Mouse (Mus musculus): ENCODE data around the gene Clrn2. TPM values are rescaled to one million over a fixed set of nuclear protein-coding genes. Genes with fewer than 3 reads are reported as not detected.
A peak's percentile ranks its signal among the peaks of the same experiment; 100 is the strongest.

Gene Clrn2
- polyA plus RNA-seq, 1 experiment: not detected

GRCm38 (mm10) chr5:45476288-45476687 lies 22.7 kb downstream of the Clrn2 start:
- H3K36me3 ChIP-seq (ENCODE audit: control insufficient read depth, insufficient read depth, low read length): no peaks in the 10 kb centered on the region
- peak; percentile 44 for DNase-seq
- TF ChIP-seq POLR2A (IDR thresholded peaks at IDR 0.05; ENCODE audit: low read depth, low read length) (no peak), CTCF (conservative IDR thresholded peaks at IDR 0.05; ENCODE audit: insufficient read depth, insufficient read length, low read depth, low read length) (no peak)
- 17% methylated on average over 6 of the region's 6 CpGs for WGBS
- peaks cover 6% of the 10 kb centered on the region; the same call in 1 of the 2 replicates for H3K4me1 ChIP-seq (ENCODE audit: control insufficient read depth, insufficient read depth, low read length)
- H3K27me3 ChIP-seq (replicated peaks; ENCODE audit: control insufficient read depth, insufficient read depth, low read length): no peaks in the 10 kb centered on the region
- no peak overlapping the region for H3K27ac ChIP-seq (ENCODE audit: insufficient read depth, low read depth, low read length)
- no peak overlapping the region for H3K4me3 ChIP-seq (ENCODE audit: insufficient read depth, low read depth, low read length)

GRCm38 (mm10) chr5:45477601-45478000 lies 24.1 kb downstream of the Clrn2 start:
- H3K4me1 ChIP-seq (ENCODE audit: control insufficient read depth, insufficient read depth, low read length): peaks cover 9% of the 10 kb centered on the region; the same call in 1 of the 2 replicates
- H3K4me3 ChIP-seq (ENCODE audit: insufficient read depth, low read depth, low read length): no peak overlapping the region
- H3K27ac ChIP-seq (ENCODE audit: insufficient read depth, low read depth, low read length): no peak overlapping the region
- peak; percentile 31 for DNase-seq
- WGBS: 78% methylated on average over 7 of the region's 7 CpGs
- no peak for TF ChIP-seq POLR2A (IDR thresholded peaks at IDR 0.05; ENCODE audit: low read depth, low read length)
- no peak for TF ChIP-seq CTCF (conservative IDR thresholded peaks at IDR 0.05; ENCODE audit: insufficient read depth, insufficient read length, low read depth, low read length)
- no peaks in the 10 kb centered on the region for H3K27me3 ChIP-seq (replicated peaks; ENCODE audit: control insufficient read depth, insufficient read depth, low read length)
- no peaks in the 10 kb centered on the region for H3K36me3 ChIP-seq (ENCODE audit: control insufficient read depth, insufficient read depth, low read length)

DNA sequence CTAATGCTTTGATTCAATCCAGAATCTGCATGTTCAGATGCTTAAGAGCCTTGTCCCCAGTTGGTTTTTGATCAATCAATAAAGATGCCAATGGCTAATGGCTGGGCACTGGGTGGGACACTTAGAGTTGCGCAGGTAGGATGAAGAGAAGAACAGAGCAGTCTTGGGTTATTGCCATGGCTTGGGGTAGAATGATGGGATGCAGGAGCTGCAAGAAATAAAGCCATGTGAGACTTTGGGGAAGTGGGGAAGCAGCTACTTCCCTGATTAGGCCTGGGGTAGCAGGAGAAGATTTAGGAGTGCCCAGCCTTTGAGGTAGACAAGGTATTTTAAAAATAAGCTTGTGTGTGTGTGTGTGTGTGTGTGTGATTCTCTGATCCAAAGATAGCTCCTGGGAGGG lies 26.5 kb downstream of the Clrn2 start:
- Histone ChIP-seq H3K27ac (ENCODE audit: insufficient read depth, low read depth, low read length) (no peak overlapping the region), H3K4me1 (ENCODE audit: control insufficient read depth, insufficient read depth, low read length) (peaks cover 9% of the 10 kb centered on the region; the same call in 1 of the 2 replicates), H3K4me3 (ENCODE audit: insufficient read depth, low read depth, low read length) (no peak overlapping the region), H3K27me3 (replicated peaks; ENCODE audit: control insufficient read depth, insufficient read depth, low read length) (no peaks in the 10 kb centered on the region), H3K36me3 (ENCODE audit: control insufficient read depth, insufficient read depth, low read length) (no peaks in the 10 kb centered on the region)
- TF ChIP-seq POLR2A (IDR thresholded peaks at IDR 0.05; ENCODE audit: low read depth, low read length): no peak
- WGBS: 98% methylated on average over 1 of the region's 1 CpGs
- DNase-seq: no peak

GRCm38 (mm10) chr5:45481125-45481524 lies 27.6 kb downstream of the Clrn2 start:
- no peak overlapping the region for H3K27ac ChIP-seq (ENCODE audit: insufficient read depth, low read depth, low read length)
- H3K27me3 ChIP-seq (replicated peaks; ENCODE audit: control insufficient read depth, insufficient read depth, low read length): no peaks in the 10 kb centered on the region
- no peak overlapping the region for H3K4me3 ChIP-seq (ENCODE audit: insufficient read depth, low read depth, low read length)
- TF ChIP-seq CTCF (conservative IDR thresholded peaks at IDR 0.05; ENCODE audit: insufficient read depth, insufficient read length, low read depth, low read length): no peak
- no peak for TF ChIP-seq POLR2A (IDR thresholded peaks at IDR 0.05; ENCODE audit: low read depth, low read length)
- H3K4me1 ChIP-seq (ENCODE audit: control insufficient read depth, insufficient read depth, low read length): peaks cover 9% of the 10 kb centered on the region; the same call in 1 of the 2 replicates
- no peaks in the 10 kb centered on the region for H3K36me3 ChIP-seq (ENCODE audit: control insufficient read depth, insufficient read depth, low read length)
- 74% methylated on average over 2 of the region's 2 CpGs for WGBS
- peak; percentile 49 for DNase-seq

- no peak overlapping the region for H3K27ac ChIP-seq (ENCODE audit: insufficient read depth, low read depth, low read length)
- WGBS: 62% methylated on average over 3 of the region's 3 CpGs
- TF ChIP-seq POLR2A (IDR thresholded peaks at IDR 0.05; ENCODE audit: low read depth, low read length) (no peak), CTCF (conservative IDR thresholded peaks at IDR 0.05; ENCODE audit: insufficient read depth, insufficient read length, low read depth, low read length) (no peak)
Observed at GRCm38 (mm10) chr5:45482607-45483006, 29.1 kb downstream of the Clrn2 start.

GRCm38 (mm10) chr5:45483654-45484053 lies 30.1 kb downstream of the Clrn2 start:
- Histone ChIP-seq H3K4me1 (ENCODE audit: control insufficient read depth, insufficient read depth, low read length) (peaks cover 9% of the 10 kb centered on the region; the same call in 1 of the 2 replicates), H3K36me3 (ENCODE audit: control insufficient read depth, insufficient read depth, low read length) (no peaks in the 10 kb centered on the region), H3K4me3 (ENCODE audit: insufficient read depth, low read depth, low read length) (no peak overlapping the region), H3K27ac (ENCODE audit: insufficient read depth, low read depth, low read length) (no peak overlapping the region), H3K27me3 (replicated peaks; ENCODE audit: control insufficient read depth, insufficient read depth, low read length) (no peaks in the 10 kb centered on the region)
- TF ChIP-seq CTCF (conservative IDR thresholded peaks at IDR 0.05; ENCODE audit: insufficient read depth, insufficient read length, low read depth, low read length) (no peak), POLR2A (IDR thresholded peaks at IDR 0.05; ENCODE audit: low read depth, low read length) (no peak)
- 68% methylated on average over 1 of the region's 1 CpGs for WGBS
- DNase-seq: peak; percentile 34

More at GRCm38 (mm10) chr5:45482607-45483006, 29.1 kb downstream of the Clrn2 start:
- Histone ChIP-seq H3K4me1 (ENCODE audit: control insufficient read depth, insufficient read depth, low read length) (peaks cover 9% of the 10 kb centered on the region; the same call in 1 of the 2 replicates), H3K36me3 (ENCODE audit: control insufficient read depth, insufficient read depth, low read length) (no peaks in the 10 kb centered on the region), H3K4me3 (ENCODE audit: insufficient read depth, low read depth, low read length) (no peak overlapping the region), H3K27me3 (replicated peaks; ENCODE audit: control insufficient read depth, insufficient read depth, low read length) (no peaks in the 10 kb centered on the region)
- DNase-seq: no peak

GRCm38 (mm10) chr5:45491776-45492175 lies 38.2 kb downstream of the Clrn2 start:
- peak; percentile 51 for DNase-seq
- Histone ChIP-seq H3K36me3 (ENCODE audit: control insufficient read depth, insufficient read depth, low read length) (no peaks in the 10 kb centered on the region), H3K4me1 (ENCODE audit: control insufficient read depth, insufficient read depth, low read length) (peaks cover 7% of the 10 kb centered on the region; the same call in 1 of the 2 replicates), H3K27me3 (replicated peaks; ENCODE audit: control insufficient read depth, insufficient read depth, low read length) (no peaks in the 10 kb centered on the region), H3K27ac (ENCODE audit: insufficient read depth, low read depth, low read length) (no peak overlapping the region), H3K4me3 (ENCODE audit: insufficient read depth, low read depth, low read length) (no peak overlapping the region)
- TF ChIP-seq POLR2A (IDR thresholded peaks at IDR 0.05; ENCODE audit: low read depth, low read length) (no peak), CTCF (conservative IDR thresholded peaks at IDR 0.05; ENCODE audit: insufficient read depth, insufficient read length, low read depth, low read length) (no peak)
- WGBS: 35% methylated on average over 4 of the region's 4 CpGs
